Mouse (Mus musculus): ENCODE measurements at regions not wholly inside any gene's neighbourhood (a gene's known extent, or its start where the extent isn't known, plus 50 kb on each side); places are given as distances from the start of the nearest gene placed in this dataset.

GRCm38 (mm10) chr15:94219907-94220306 is 245.3 kb downstream of the Adamts20 start:
- no peak overlapping the region for H3K4me2 ChIP-seq
- no peak overlapping the region for H3K9ac ChIP-seq (ENCODE audit: low read depth, low read length)
- no peaks in the 10 kb centered on the region for H3K27me3 ChIP-seq (replicated peaks; ENCODE audit: control insufficient read depth, insufficient read depth, low read length)
- H3K27ac ChIP-seq (ENCODE audit: low read depth, low read length) = no peak overlapping the region
- WGBS = 44% methylated on average over 5 of the region's 5 CpGs
- DNase-seq (ENCODE audit: low spot score) (no peak), ATAC-seq (replicated peaks; ENCODE audit: low FRiP score) (no peak)
- no peaks in the 10 kb centered on the region for H3K9me3 ChIP-seq (ENCODE audit: control insufficient read depth, low read length)
- no peaks in the 10 kb centered on the region for H3K36me3 ChIP-seq (ENCODE audit: control insufficient read depth, insufficient read depth, low read length)
- no peak overlapping the region for H3K4me3 ChIP-seq (ENCODE audit: low read depth, low read length)
- H3K4me1 ChIP-seq (replicated peaks; ENCODE audit: control insufficient read depth, insufficient read depth, low read length) = no peaks in the 10 kb centered on the region

- H3K4me3 ChIP-seq (ENCODE audit: low read depth, low read length) = no peak overlapping the region
- no peaks in the 10 kb centered on the region for H3K9me3 ChIP-seq (ENCODE audit: control insufficient read depth, low read length)
- no peak overlapping the region for H3K4me2 ChIP-seq
- no peaks in the 10 kb centered on the region for H3K4me1 ChIP-seq (replicated peaks; ENCODE audit: control insufficient read depth, insufficient read depth, low read length)
- H3K9ac ChIP-seq (ENCODE audit: low read depth, low read length) = no peak overlapping the region
- no peaks in the 10 kb centered on the region for H3K27me3 ChIP-seq (replicated peaks; ENCODE audit: control insufficient read depth, insufficient read depth, low read length)
- H3K36me3 ChIP-seq (ENCODE audit: control insufficient read depth, insufficient read depth, low read length) = no peaks in the 10 kb centered on the region
- no peak overlapping the region for H3K27ac ChIP-seq (ENCODE audit: low read depth, low read length)
- no peak for ATAC-seq (replicated peaks; ENCODE audit: low FRiP score)
- WGBS = 86% methylated on average over 2 of the region's 2 CpGs
- DNase-seq (ENCODE audit: low spot score) = no peak
Measured at GRCm38 (mm10) chr15:94216703-94217102, 248.5 kb downstream of the Adamts20 start.

GRCm38 (mm10) chr15:94214440-94214839 is 250.8 kb downstream of the Adamts20 start:
- ATAC-seq (replicated peaks; ENCODE audit: low FRiP score) (peak; percentile 67), DNase-seq (ENCODE audit: low spot score) (no peak)
- Histone ChIP-seq H3K27ac (ENCODE audit: low read depth, low read length) (no peak overlapping the region), H3K27me3 (replicated peaks; ENCODE audit: control insufficient read depth, insufficient read depth, low read length) (no peaks in the 10 kb centered on the region), H3K4me2 (no peak overlapping the region; the same call in 1 of the 2 replicates), H3K9ac (ENCODE audit: low read depth, low read length) (no peak overlapping the region), H3K36me3 (ENCODE audit: control insufficient read depth, insufficient read depth, low read length) (no peaks in the 10 kb centered on the region), H3K9me3 (ENCODE audit: control insufficient read depth, low read length) (no peaks in the 10 kb centered on the region; the same call in 1 of the 2 replicates), H3K4me3 (ENCODE audit: low read depth, low read length) (no peak overlapping the region), H3K4me1 (replicated peaks; ENCODE audit: control insufficient read depth, insufficient read depth, low read length) (no peaks in the 10 kb centered on the region)
- WGBS = 26% methylated on average over 9 of the region's 9 CpGs

GRCm38 (mm10) chr15:94213393-94213792 is 251.8 kb downstream of the Adamts20 start:
- H3K4me3 ChIP-seq (ENCODE audit: low read depth, low read length) = no peak overlapping the region
- ATAC-seq (replicated peaks; ENCODE audit: low FRiP score) (no peak), DNase-seq (ENCODE audit: low spot score) (no peak)
- H3K36me3 ChIP-seq (ENCODE audit: control insufficient read depth, insufficient read depth, low read length) = no peaks in the 10 kb centered on the region
- no peak overlapping the region for H3K4me2 ChIP-seq
- no peaks in the 10 kb centered on the region for H3K27me3 ChIP-seq (replicated peaks; ENCODE audit: control insufficient read depth, insufficient read depth, low read length)
- H3K9ac ChIP-seq (ENCODE audit: low read depth, low read length) = no peak overlapping the region
- H3K27ac ChIP-seq (ENCODE audit: low read depth, low read length) = no peak overlapping the region
- WGBS = 39% methylated on average over 4 of the region's 4 CpGs
- H3K4me1 ChIP-seq (replicated peaks; ENCODE audit: control insufficient read depth, insufficient read depth, low read length) = no peaks in the 10 kb centered on the region
- H3K9me3 ChIP-seq (ENCODE audit: control insufficient read depth, low read length) = no peaks in the 10 kb centered on the region; the same call in 1 of the 2 replicates

GRCm38 (mm10) chr15:94208476-94208875 is 256.7 kb downstream of the Adamts20 start:
- H3K4me1 ChIP-seq (replicated peaks; ENCODE audit: control insufficient read depth, insufficient read depth, low read length) = no peaks in the 10 kb centered on the region
- ATAC-seq (replicated peaks; ENCODE audit: low FRiP score) = no peak

GRCm38 (mm10) chr15:94206454-94206853 is 258.8 kb downstream of the Adamts20 start:
- H3K27me3 ChIP-seq (replicated peaks; ENCODE audit: control insufficient read depth, insufficient read depth, low read length) = no peaks in the 10 kb centered on the region
- DNase-seq (ENCODE audit: low spot score) = no peak
- H3K27ac ChIP-seq (ENCODE audit: low read depth, low read length) = no peak overlapping the region
- H3K9me3 ChIP-seq (ENCODE audit: control insufficient read depth, low read length) = no peaks in the 10 kb centered on the region; the same call in 1 of the 2 replicates
- H3K4me1 ChIP-seq (replicated peaks; ENCODE audit: control insufficient read depth, insufficient read depth, low read length) = no peaks in the 10 kb centered on the region
- no peak overlapping the region for H3K4me3 ChIP-seq (ENCODE audit: low read depth, low read length)
- H3K9ac ChIP-seq (ENCODE audit: low read depth, low read length) = no peak overlapping the region
- WGBS = 71% methylated on average over 8 of the region's 8 CpGs
- ATAC-seq (replicated peaks; ENCODE audit: low FRiP score) = no peak
- no peak overlapping the region for H3K4me2 ChIP-seq
- H3K36me3 ChIP-seq (ENCODE audit: control insufficient read depth, insufficient read depth, low read length) = no peaks in the 10 kb centered on the region

More at GRCm38 (mm10) chr15:94208476-94208875, 256.7 kb downstream of the Adamts20 start:
- Histone ChIP-seq H3K27me3 (replicated peaks; ENCODE audit: control insufficient read depth, insufficient read depth, low read length) (no peaks in the 10 kb centered on the region), H3K27ac (ENCODE audit: low read depth, low read length) (no peak overlapping the region), H3K36me3 (ENCODE audit: control insufficient read depth, insufficient read depth, low read length) (no peaks in the 10 kb centered on the region), H3K4me2 (no peak overlapping the region), H3K4me3 (ENCODE audit: low read depth, low read length) (no peak overlapping the region), H3K9ac (ENCODE audit: low read depth, low read length) (no peak overlapping the region), H3K9me3 (ENCODE audit: control insufficient read depth, low read length) (no peaks in the 10 kb centered on the region; the same call in 1 of the 2 replicates)
- 56% methylated on average over 1 of the region's 1 CpGs for WGBS
- DNase-seq (ENCODE audit: low spot score) = no peak

GRCm38 (mm10) chr15:94205309-94205893 is 259.8 kb downstream of the Adamts20 start:
- no peak overlapping the region for H3K9ac ChIP-seq (ENCODE audit: low read depth, low read length)
- H3K4me2 ChIP-seq = no peak overlapping the region
- no peak overlapping the region for H3K27ac ChIP-seq (ENCODE audit: low read depth, low read length)
- ATAC-seq (replicated peaks; ENCODE audit: low FRiP score) = no peak
- H3K4me3 ChIP-seq (ENCODE audit: low read depth, low read length) = no peak overlapping the region
- 59% methylated on average over 11 of the region's 11 CpGs for WGBS
- no peaks in the 10 kb centered on the region for H3K27me3 ChIP-seq (replicated peaks; ENCODE audit: control insufficient read depth, insufficient read depth, low read length)
- no peaks in the 10 kb centered on the region for H3K4me1 ChIP-seq (replicated peaks; ENCODE audit: control insufficient read depth, insufficient read depth, low read length)
- no peaks in the 10 kb centered on the region for H3K36me3 ChIP-seq (ENCODE audit: control insufficient read depth, insufficient read depth, low read length)
- no peak for DNase-seq (ENCODE audit: low spot score)
- H3K9me3 ChIP-seq (ENCODE audit: control insufficient read depth, low read length) = no peaks in the 10 kb centered on the region

- 71% methylated on average over 7 of the region's 7 CpGs for WGBS
- DNase-seq (ENCODE audit: low spot score) = no peak
- H3K27ac ChIP-seq (ENCODE audit: low read depth, low read length) = no peak overlapping the region
Measured at GRCm38 (mm10) chr15:94190081-94190488, 275.1 kb downstream of the Adamts20 start.

GRCm38 (mm10) chr15:94187588-94187987 is 277.6 kb downstream of the Adamts20 start:
- no peak overlapping the region for H3K4me2 ChIP-seq
- WGBS = 76% methylated on average over 4 of the region's 4 CpGs
- no peak overlapping the region for H3K27ac ChIP-seq (ENCODE audit: low read depth, low read length)
- no peaks in the 10 kb centered on the region for H3K9me3 ChIP-seq (ENCODE audit: control insufficient read depth, low read length)
- H3K36me3 ChIP-seq (ENCODE audit: control insufficient read depth, insufficient read depth, low read length) = no peaks in the 10 kb centered on the region
- H3K4me1 ChIP-seq (replicated peaks; ENCODE audit: control insufficient read depth, insufficient read depth, low read length) = no peaks in the 10 kb centered on the region
- H3K4me3 ChIP-seq (ENCODE audit: low read depth, low read length) = no peak overlapping the region
- H3K9ac ChIP-seq (ENCODE audit: low read depth, low read length) = no peak overlapping the region
- ATAC-seq (replicated peaks; ENCODE audit: low FRiP score) (no peak), DNase-seq (ENCODE audit: low spot score) (no peak)
- H3K27me3 ChIP-seq (replicated peaks; ENCODE audit: control insufficient read depth, insufficient read depth, low read length) = no peaks in the 10 kb centered on the region

More at GRCm38 (mm10) chr15:94190081-94190488, 275.1 kb downstream of the Adamts20 start:
- no peak overlapping the region for H3K9ac ChIP-seq (ENCODE audit: low read depth, low read length)
- no peak overlapping the region for H3K4me2 ChIP-seq
- no peaks in the 10 kb centered on the region for H3K4me1 ChIP-seq (replicated peaks; ENCODE audit: control insufficient read depth, insufficient read depth, low read length)
- ATAC-seq (replicated peaks; ENCODE audit: low FRiP score) = no peak
- H3K27me3 ChIP-seq (replicated peaks; ENCODE audit: control insufficient read depth, insufficient read depth, low read length) = no peaks in the 10 kb centered on the region
- no peaks in the 10 kb centered on the region for H3K36me3 ChIP-seq (ENCODE audit: control insufficient read depth, insufficient read depth, low read length)
- H3K9me3 ChIP-seq (ENCODE audit: control insufficient read depth, low read length) = no peaks in the 10 kb centered on the region
- no peak overlapping the region for H3K4me3 ChIP-seq (ENCODE audit: low read depth, low read length)

Measured in liver, embryonic 11.5 days (tissue).